In the genomic region with DNA sequence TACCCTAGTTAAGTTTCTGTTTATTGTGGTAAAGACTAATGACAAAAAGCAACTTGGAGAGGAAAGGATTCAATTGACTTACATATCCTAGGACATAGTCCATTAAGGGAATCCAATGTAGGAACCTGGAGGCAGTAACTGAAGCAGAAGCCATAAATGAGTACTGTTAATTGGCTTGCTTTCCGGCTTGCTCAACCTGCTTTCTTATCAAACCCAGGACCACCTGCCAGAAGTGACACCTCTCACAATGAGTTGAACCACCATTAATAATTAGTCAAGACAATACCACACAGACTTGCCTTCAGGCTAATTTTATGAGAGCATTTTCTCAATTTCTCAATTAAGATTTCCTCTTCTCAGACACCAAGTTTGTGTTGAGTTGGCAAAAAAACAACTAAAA, we compare ENCODE assay signal across 15 mouse cellular contexts.
"Had no signal": no experiment of that assay in that cellular context is flagged by ENCODE, and none has a peak within 500 bp of the region (broad histone marks: within the 10 kb centered on the region; RNA-seq: fewer than 3 reads in every experiment).

No protein-coding gene starts in this region.

- H3K36me3 ChIP-seq: kidney, embryonic 15.5 days; liver, embryonic 13.5 days; stomach, embryonic 15.5 days had no signal

- H3K27ac ChIP-seq: kidney, embryonic 15.5 days; left cerebral cortex, adult 2 months; liver, embryonic 13.5 days; stomach, embryonic 15.5 days had no signal

- H3K4me3 ChIP-seq: kidney, embryonic 15.5 days; left cerebral cortex, adult 2 months; liver, embryonic 13.5 days; stomach, embryonic 15.5 days had no signal

- DNase-seq: kidney, postnatal 10 days; kidney, postnatal 36 days; layer of hippocampus, postnatal 36 days; liver, embryonic 13.5 days; lung, adult 2 months; lung, postnatal 14 days; lung, postnatal 4 days; midbrain, embryonic 14.5 days; right cerebral cortex, postnatal 25 days; spleen, adult 18-20 months; thymus, postnatal 25 days had no signal

- H3K4me2 ChIP-seq: kidney, embryonic 15.5 days; liver, embryonic 13.5 days; midbrain, embryonic 11.5 days; stomach, embryonic 15.5 days had no signal

- H3K9me3 ChIP-seq: kidney, embryonic 15.5 days; liver, embryonic 13.5 days; stomach, embryonic 15.5 days had no signal

- H3K4me1 ChIP-seq: kidney, embryonic 15.5 days; liver, embryonic 13.5 days; stomach, embryonic 15.5 days had no signal

- H3K27me3 ChIP-seq: kidney, embryonic 15.5 days; liver, embryonic 13.5 days; stomach, embryonic 15.5 days had no signal

- H3K9ac ChIP-seq: kidney, embryonic 15.5 days; liver, embryonic 13.5 days; stomach, embryonic 15.5 days had no signal
